Mouse (Mus musculus) kidney, embryonic 14.5 days (tissue): Measurements from ENCODE around the gene Nup153. TPM values are rescaled to one million over a fixed set of nuclear protein-coding genes. Genes with fewer than 3 reads are reported as not detected.

ENCODE experiments used
- ATAC-seq: fragments of 200-750 bp; cut with Nextera tagmentation; 2 replicates; pipeline ENCODE4 v1.8.0; 2017; ENCODE audit warnings: moderate number of reproducible peaks, mild to moderate bottlenecking, moderate TSS enrichment, moderate library complexity; ENCODE audit not compliant: low FRiP score, low TSS enrichment
- H3K27ac ChIP-seq: fragments of 300-500 bp; sonication (generic); 2 replicates; pipeline ENCODE4 v1.5.1; 2014; ENCODE audit warnings: low read depth, mild to moderate bottlenecking, low read length, moderate library complexity, mixed read lengths
- H3K27me3 ChIP-seq: fragments of 300-500 bp; sonication (generic); 2 replicates; pipeline ENCODE4 v1.6.1; 2014; ENCODE audit warnings: mild to moderate bottlenecking, low read length; ENCODE audit not compliant: control insufficient read depth, insufficient read depth
- H3K36me3 ChIP-seq: fragments of 300-500 bp; sonication (generic); 2 replicates; pipeline ENCODE4 v1.6.1; 2014; ENCODE audit warnings: low read length, mixed read lengths; ENCODE audit not compliant: control insufficient read depth, insufficient read depth
- H3K4me1 ChIP-seq: fragments of 300-500 bp; sonication (generic); 2 replicates; pipeline ENCODE4 v1.6.1; 2014; ENCODE audit warnings: low read length, mixed read lengths; ENCODE audit not compliant: control insufficient read depth, insufficient read depth
- H3K4me2 ChIP-seq: fragments of 300-500 bp; sonication (generic); replicated peaks from 2 replicates; pipeline ENCODE4 v1.6.1; 2014; ENCODE audit warnings: low read depth, mild to moderate bottlenecking, low read length
- H3K4me3 ChIP-seq: fragments of 300-500 bp; sonication (generic); 2 replicates; pipeline ENCODE4 v1.5.1; 2014; ENCODE audit warnings: mild to moderate bottlenecking, low read length
- H3K9ac ChIP-seq: fragments of 300-500 bp; sonication (generic); 2 replicates; pipeline ENCODE4 v1.6.1; 2014; ENCODE audit warnings: low read depth, mild to moderate bottlenecking, low read length, moderate library complexity
- H3K9me3 ChIP-seq: fragments of 300-500 bp; sonication (generic); 2 replicates; pipeline ENCODE4 v1.6.1; 2016; ENCODE audit warnings: low read length; ENCODE audit not compliant: control insufficient read depth
- WGBS: fragments of 180-500 bp; shearing (Covaris S2); extraction: QIAGEN DNeasy Blood & Tissue Kit; methylation state at CpG from one replicate; pipeline ENCODE4 v1.1.7; 2014; 5-methylcytosine and 5-hydroxymethylcytosine counted together
- polyA plus RNA-seq: library from polyadenylated mRNA; unstranded; fragments of >200 nt; fragmentation: Nextera tagmentation; extraction: Ambion mirVana; gene quantifications from 2 replicates; pipeline ENCODE4 v1.2.1, GENCODE M21; 2014

Gene Nup153
- polyA plus RNA-seq, 1 experiment from 2014 or later: 47.2 TPM

- Histone ChIP-seq H3K9me3 (no peaks in the 10 kb centered on the region), H3K27me3 (no peaks in the 10 kb centered on the region), H3K4me2 (no peak overlapping the region), H3K36me3 (peaks cover 20% of the 10 kb centered on the region; the same call in 1 of the 2 replicates), H3K4me1 (no peaks in the 10 kb centered on the region), H3K4me3 (no peak overlapping the region), H3K9ac (no peak overlapping the region), H3K27ac (no peak overlapping the region)
- 94% methylated on average over 13 of the region's 13 CpGs for WGBS
- no peak for ATAC-seq
These were observed 30.9 kb upstream of the Nup153 start for GRCm38 (mm10) chr13:46758627-46759026.

GRCm38 (mm10) chr13:46757946-46758345, 30.2 kb upstream of the Nup153 start:
- Histone ChIP-seq H3K36me3 (peaks cover 19% of the 10 kb centered on the region; the same call in 1 of the 2 replicates), H3K9me3 (no peaks in the 10 kb centered on the region), H3K4me3 (no peak overlapping the region), H3K27ac (no peak overlapping the region), H3K9ac (no peak overlapping the region), H3K4me1 (no peaks in the 10 kb centered on the region), H3K27me3 (no peaks in the 10 kb centered on the region), H3K4me2 (no peak overlapping the region)
- WGBS: 89% methylated on average over 7 of the region's 7 CpGs
- no peak for ATAC-seq

- no peaks in the 10 kb centered on the region for H3K9me3 ChIP-seq
- no peaks in the 10 kb centered on the region for H3K4me1 ChIP-seq
- no peaks in the 10 kb centered on the region for H3K27me3 ChIP-seq
- WGBS: 80% methylated on average over 5 of the region's 5 CpGs
- peaks cover 18% of the 10 kb centered on the region for H3K36me3 ChIP-seq
- H3K9ac ChIP-seq: no peak overlapping the region
- no peak overlapping the region for H3K4me3 ChIP-seq
- no peak overlapping the region for H3K27ac ChIP-seq
- ATAC-seq: no peak
- no peak overlapping the region for H3K4me2 ChIP-seq
These were observed 25.6 kb upstream of the Nup153 start for GRCm38 (mm10) chr13:46753294-46753693.

- Histone ChIP-seq H3K9ac (no peak overlapping the region), H3K4me1 (no peaks in the 10 kb centered on the region), H3K4me3 (no peak overlapping the region), H3K27me3 (no peaks in the 10 kb centered on the region), H3K4me2 (no peak overlapping the region), H3K36me3 (peaks cover 18% of the 10 kb centered on the region), H3K27ac (no peak overlapping the region), H3K9me3 (no peaks in the 10 kb centered on the region)
- WGBS: 84% methylated on average over 13 of the region's 13 CpGs
- ATAC-seq: no peak
These were observed 25.0 kb upstream of the Nup153 start for GRCm38 (mm10) chr13:46752566-46753229.

GRCm38 (mm10) chr13:46748138-46748873, 20.6 kb upstream of the Nup153 start:
- H3K4me3 ChIP-seq: no peak overlapping the region
- ATAC-seq: no peak
- peaks cover 18% of the 10 kb centered on the region for H3K36me3 ChIP-seq
- H3K4me2 ChIP-seq: no peak overlapping the region
- 81% methylated on average over 5 of the region's 5 CpGs for WGBS
- H3K9ac ChIP-seq: no peak overlapping the region
- no peaks in the 10 kb centered on the region for H3K4me1 ChIP-seq
- H3K9me3 ChIP-seq: no peaks in the 10 kb centered on the region
- no peaks in the 10 kb centered on the region for H3K27me3 ChIP-seq
- H3K27ac ChIP-seq: no peak overlapping the region

- WGBS: 82% methylated on average over 8 of the region's 8 CpGs
These were observed 16.1 kb upstream of the Nup153 start for GRCm38 (mm10) chr13:46743821-46744220.

GRCm38 (mm10) chr13:46742367-46742766, 14.6 kb upstream of the Nup153 start:
- H3K27ac ChIP-seq: no peak overlapping the region
- no peaks in the 10 kb centered on the region for H3K9me3 ChIP-seq
- no peak overlapping the region for H3K4me3 ChIP-seq
- H3K4me1 ChIP-seq: no peaks in the 10 kb centered on the region
- H3K27me3 ChIP-seq: no peaks in the 10 kb centered on the region
- no peak overlapping the region for H3K4me2 ChIP-seq
- H3K9ac ChIP-seq: no peak overlapping the region
- no peak for ATAC-seq
- 52% methylated on average over 2 of the region's 2 CpGs for WGBS
- no peaks in the 10 kb centered on the region for H3K36me3 ChIP-seq

More at GRCm38 (mm10) chr13:46743821-46744220, 16.1 kb upstream of the Nup153 start:
- H3K4me3 ChIP-seq: no peak overlapping the region
- H3K4me1 ChIP-seq: no peaks in the 10 kb centered on the region
- no peaks in the 10 kb centered on the region for H3K27me3 ChIP-seq
- H3K4me2 ChIP-seq: no peak overlapping the region
- H3K9ac ChIP-seq: no peak overlapping the region
- no peak overlapping the region for H3K27ac ChIP-seq
- no peaks in the 10 kb centered on the region for H3K9me3 ChIP-seq
- H3K36me3 ChIP-seq: no peaks in the 10 kb centered on the region
- ATAC-seq: no peak

- H3K27ac ChIP-seq: no peak overlapping the region
- no peak for ATAC-seq
- 0 out of 2 replicates have a peak, but pooled peaks cover 3% of the 10 kb centered on the region for H3K4me1 ChIP-seq
- no peaks in the 10 kb centered on the region for H3K27me3 ChIP-seq
- H3K4me2 ChIP-seq: no peak overlapping the region
- H3K9me3 ChIP-seq: no peaks in the 10 kb centered on the region
- no peak overlapping the region for H3K4me3 ChIP-seq
- H3K36me3 ChIP-seq: no peaks in the 10 kb centered on the region
- WGBS: 76% methylated on average over 7 of the region's 7 CpGs
- no peak overlapping the region for H3K9ac ChIP-seq
These were observed 11.7 kb upstream of the Nup153 start for GRCm38 (mm10) chr13:46739426-46739825.

- Histone ChIP-seq H3K4me1 (0 out of 2 replicates have a peak, but pooled peaks cover 3% of the 10 kb centered on the region), H3K4me2 (no peak overlapping the region), H3K36me3 (no peaks in the 10 kb centered on the region), H3K9me3 (no peaks in the 10 kb centered on the region), H3K9ac (no peak overlapping the region), H3K27ac (no peak overlapping the region), H3K27me3 (no peaks in the 10 kb centered on the region), H3K4me3 (no peak overlapping the region)
- no peak for ATAC-seq
- WGBS: 84% methylated on average over 4 of the region's 4 CpGs
These were observed 9.7 kb upstream of the Nup153 start for GRCm38 (mm10) chr13:46737482-46737881.
